Mouse (Mus musculus): Measurements from ENCODE around the gene Igfbp5.

DNA sequence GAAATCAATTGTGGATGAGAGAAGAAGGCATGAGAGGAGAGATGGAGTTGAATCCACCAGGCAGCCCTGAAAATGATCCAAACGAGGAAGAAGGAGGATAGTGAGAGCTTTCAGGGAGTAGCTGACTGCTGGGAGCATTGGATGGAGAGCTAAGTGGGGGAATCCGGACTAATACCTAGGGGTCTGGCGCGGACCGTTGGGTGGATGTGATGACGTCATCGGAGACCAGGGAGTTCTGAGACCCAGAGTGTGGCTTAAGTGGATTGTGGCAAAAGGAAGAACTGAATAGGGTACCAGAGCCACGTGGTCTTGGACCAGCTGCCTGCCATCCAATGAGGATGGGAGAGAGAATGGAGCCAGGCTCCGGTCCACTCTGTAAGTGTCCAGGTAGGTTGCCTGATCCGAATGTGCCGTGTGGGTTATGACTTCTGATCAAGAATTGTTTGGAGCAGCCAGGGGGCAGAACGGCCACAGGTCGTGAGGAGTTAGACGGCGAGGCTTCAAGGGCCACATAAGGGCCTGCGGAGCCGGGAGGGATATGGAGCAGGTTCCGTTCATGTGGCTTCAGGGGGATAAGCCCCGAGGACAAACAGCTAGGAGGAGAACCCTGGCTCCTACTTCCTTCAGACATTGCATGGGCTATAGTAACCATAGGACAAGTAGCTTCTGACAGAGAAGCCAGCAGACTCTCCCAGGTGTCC is 18.3 kb downstream of the Igfbp5 start:
- TF ChIP-seq CTCF (conservative IDR thresholded peaks at IDR 0.05; ENCODE audit: low read length) (no peak), NANOG (IDR thresholded peaks at IDR 0.05; ENCODE audit: borderline replicate concordance, low read length) (no peak), POU5F1 (IDR thresholded peaks at IDR 0.05; ENCODE audit: borderline replicate concordance, low read length) (no peak)
